Mouse (Mus musculus) left cerebral cortex, adult 9 months (tissue): Measurements from ENCODE around the gene Scn9a.
A peak's percentile ranks its signal among the peaks of the same experiment; 100 is the strongest.

Experiments used
- DNase-seq, 2 experiments: peaks; one replicate each; pipeline ENCODE4 v3.0.0; 2022; ENCODE audit warnings: low spot score in 2 of 2

Scn9a gene

DNA sequence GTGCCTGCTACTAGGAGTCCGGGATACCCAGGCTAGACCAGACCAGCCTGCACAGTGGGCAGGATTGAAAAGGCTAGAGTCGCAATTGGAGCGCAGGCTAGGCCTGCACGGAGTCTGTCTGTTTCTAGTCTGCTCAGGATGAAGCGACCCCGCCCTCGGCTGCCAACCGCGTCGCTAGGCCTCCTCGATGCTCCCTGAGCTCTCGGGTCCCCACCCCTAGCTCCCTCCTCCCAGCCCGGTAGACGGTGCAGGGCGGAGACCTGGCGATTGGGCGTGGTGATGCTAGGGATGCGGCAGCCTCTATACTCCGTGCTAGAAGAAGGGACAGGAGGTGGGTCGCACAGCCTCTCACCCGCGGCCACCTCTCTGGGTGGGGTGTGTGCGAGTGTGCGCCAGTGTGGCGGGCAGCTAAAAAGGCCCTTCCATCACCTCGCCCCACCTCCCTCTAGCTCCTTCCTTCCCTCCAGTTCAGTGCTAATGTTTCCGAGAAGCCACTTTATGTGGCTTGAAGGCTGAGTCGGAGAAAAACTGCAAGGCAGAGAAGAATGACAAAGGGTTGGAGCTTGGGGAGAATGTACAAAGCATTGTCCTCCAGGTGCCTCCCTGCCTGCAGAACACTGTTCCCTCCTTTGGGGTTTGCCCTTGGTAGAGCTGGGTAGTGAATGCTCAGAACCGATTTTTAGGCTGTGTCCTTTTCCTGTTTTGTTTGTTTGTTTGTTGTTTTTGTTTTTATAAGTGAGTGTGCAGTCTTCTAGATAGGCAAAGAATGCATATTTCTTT lies at the start of gene Scn9a:
Gene Scn9a, minus strand, starts transcription at position 383 of the 780 bp plus-strand sequence.
- peak; percentile 1 to 20 for DNase-seq

GRCm38 (mm10) chr2:66661988-66662387 lies 27.2 kb upstream of the Scn9a start:
- no peak for DNase-seq

DNA sequence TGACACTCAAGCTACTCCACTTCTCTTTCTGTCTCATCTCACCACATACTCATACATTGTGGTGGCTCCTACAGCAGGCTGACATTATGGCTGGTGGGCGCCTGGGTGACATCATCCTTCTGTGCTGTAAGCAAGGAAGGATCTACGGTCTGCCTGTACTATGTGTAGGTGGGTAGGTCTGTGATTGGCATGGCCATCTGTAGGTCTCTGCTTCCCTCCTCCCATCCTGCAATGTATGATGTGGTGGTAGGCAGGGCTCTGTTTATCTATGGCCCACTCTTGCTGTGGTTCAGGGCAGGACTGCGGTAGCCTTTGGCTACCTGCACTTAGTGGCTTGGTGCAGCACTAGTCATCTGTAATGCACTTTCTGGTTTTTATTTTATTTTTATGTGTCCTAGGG lies 21.7 kb upstream of the Scn9a start:
- DNase-seq = no peak

DNA sequence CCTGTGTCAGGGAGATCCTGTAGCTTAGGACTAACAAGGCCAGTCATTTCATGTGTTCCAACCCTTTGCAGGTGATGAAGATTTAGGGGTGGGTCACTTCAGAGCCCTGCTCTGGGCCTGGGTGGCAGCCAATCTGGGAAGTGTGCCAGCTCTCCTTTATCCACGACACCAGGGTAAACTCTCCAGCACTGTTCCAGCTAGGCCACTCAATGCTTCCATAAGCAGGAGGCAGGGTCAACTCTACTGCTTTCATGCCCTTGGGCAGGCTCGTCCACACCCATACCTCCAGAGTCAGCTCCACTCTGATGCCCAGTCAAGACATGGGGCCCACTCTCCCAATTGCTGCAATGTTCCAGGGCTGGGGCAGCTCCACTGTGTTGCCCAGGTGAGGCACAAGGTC lies 20.7 kb upstream of the Scn9a start:
- no peak for DNase-seq

- peak in 1 of 2 experiments; percentile 35 for DNase-seq
Measured at GRCm38 (mm10) chr2:66644384-66644783, 9.6 kb upstream of the Scn9a start.

GRCm38 (mm10) chr2:66632728-66633127 lies 2.0 kb downstream of the Scn9a start:
- no peak for DNase-seq

DNA sequence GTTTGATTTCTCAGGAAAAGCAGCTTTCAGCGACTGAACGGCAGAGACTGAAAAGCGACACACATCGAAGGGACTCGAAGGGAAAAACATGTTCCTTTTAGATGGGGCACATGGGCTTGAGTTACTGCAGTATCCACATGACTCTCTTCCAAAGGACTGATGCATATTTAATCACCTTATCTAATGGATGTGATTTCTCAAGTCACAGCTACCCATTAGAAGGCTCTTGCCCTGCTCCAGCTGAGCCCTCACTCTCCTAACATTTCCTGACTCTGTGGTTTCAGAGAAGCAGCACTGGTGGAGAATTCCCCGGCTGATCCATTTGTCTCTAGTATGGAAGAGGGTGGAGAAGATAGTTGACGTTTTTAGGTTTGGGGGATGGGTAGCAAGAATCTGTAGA lies 23.7 kb downstream of the Scn9a start:
- DNase-seq = no peak

- DNase-seq = no peak
Measured at GRCm38 (mm10) chr2:66597313-66597712, 37.4 kb downstream of the Scn9a start.

- no peak for DNase-seq
Measured at GRCm38 (mm10) chr2:66596145-66596544, 38.6 kb downstream of the Scn9a start.

DNA sequence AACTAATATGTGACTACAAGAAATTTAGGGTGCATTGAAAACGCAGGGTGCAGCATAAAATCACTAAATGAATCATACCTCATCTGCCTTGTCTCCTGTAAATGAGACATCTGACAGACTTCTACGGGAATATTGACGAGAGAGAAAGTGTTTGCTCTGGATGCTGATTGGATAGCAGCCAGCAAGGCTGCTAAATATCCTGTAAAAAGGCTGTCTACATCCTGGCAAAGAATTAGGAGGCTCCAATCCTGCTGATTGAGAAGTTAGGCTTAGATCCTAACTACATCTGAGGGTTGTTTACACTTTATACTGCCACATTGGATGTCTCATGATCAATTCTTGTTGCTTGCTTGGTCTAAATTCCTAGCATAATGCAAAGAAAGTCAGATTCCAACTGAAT lies 44.6 kb downstream of the Scn9a start:
- no peak for DNase-seq

DNA sequence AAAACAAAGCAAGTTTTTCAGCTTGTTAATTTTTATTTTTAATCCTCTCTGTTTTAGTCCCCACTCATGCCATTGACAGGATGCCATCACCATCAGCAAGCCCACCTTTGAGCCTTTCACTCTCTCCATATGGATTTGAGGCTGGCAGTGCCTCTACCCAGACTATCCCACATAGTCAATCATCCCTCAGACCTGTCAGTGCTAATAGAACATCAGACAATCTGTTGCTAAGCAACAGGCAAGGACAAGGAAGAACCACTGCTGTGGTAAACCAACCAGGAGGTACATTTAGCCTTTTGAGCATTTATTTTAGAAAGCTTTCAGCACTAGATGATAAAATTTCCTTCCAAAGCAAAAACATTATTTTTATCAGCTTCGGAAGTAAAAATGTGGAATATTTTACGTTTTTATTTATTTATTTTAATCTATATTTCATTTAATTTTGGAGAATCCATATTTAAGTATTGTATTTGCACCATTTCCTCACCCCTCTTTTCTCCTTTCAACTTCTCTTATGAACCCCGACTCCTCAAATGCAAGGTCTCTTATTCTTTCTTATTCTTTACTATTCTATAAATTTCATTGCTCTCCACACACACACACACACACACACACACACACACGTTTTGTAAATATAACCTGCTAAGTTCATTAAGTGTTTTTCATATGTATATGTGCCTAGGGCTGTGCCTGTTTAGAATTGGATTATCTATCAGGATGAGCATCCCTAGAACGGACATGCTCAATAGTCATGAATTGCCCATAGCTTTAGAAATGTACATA lies 54.5 kb downstream of the Scn9a start:
- no peak for DNase-seq

DNA sequence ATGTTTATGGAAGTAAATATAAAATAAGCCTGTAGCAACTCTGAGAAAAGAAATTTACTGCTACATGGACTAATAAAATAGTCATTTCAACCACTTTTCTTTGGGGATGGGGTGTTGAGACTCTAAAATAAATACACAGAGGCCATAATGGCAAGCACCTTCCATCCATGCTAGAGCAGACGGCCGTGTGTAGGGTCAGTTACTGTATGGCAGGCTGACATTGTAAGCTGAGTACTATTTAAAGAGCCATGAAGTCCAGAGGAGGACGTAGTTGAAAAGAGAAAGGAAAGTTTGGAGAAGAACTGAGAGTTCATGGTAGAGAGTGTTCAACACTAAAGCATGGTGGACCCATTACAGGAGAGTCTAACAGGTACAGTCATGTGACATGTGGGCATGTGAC lies 86.5 kb downstream of the Scn9a start:
- DNase-seq = no peak

- DNase-seq = no peak
Measured at GRCm38 (mm10) chr2:66519966-66520365, 114.8 kb downstream of the Scn9a start.

DNA sequence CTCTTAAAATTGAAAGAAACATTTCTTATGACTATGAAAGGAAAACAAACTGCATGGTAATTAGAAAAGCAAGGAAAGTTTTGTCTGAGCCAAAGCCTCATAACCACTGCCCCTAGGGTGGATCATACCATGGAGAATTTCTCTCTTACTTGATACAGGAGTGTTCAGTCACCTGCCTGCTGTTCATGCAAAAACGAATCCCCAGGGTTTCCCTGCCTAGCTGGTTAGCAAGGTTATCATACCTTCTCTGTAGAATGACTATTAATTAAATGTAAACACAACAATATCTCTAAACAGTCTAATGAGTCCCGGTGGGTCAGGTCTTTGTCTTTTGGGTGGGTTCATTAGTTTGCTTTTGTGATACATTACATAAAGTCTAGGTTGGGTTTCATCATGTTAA lies 123.3 kb downstream of the Scn9a start:
- no peak for DNase-seq

GRCm38 (mm10) chr2:66508032-66508431 lies 126.7 kb downstream of the Scn9a start:
- DNase-seq = no peak

GRCm38 (mm10) chr2:66507616-66508015 lies 127.1 kb downstream of the Scn9a start:
- no peak for DNase-seq

- no peak for DNase-seq
Measured at GRCm38 (mm10) chr2:66502158-66502557, 132.6 kb downstream of the Scn9a start.

DNA sequence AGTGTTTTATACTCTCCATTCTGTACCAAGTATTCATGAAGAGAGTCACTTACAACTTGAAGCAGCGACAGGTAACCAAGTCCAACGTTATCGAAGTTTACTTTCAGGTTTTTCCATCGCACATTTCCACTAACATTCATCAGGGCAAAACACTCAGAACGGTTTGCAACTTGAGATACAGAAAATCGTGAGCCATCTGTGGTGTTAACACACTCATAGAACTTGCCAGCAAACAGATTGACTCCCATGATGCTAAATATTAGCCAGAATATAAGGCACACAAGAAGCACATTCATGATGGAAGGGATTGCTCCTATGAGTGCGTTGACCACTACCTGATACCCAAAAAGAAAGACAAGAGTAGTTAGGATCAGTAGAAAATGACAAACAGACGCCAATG lies 140.2 kb downstream of the Scn9a start:
- no peak for DNase-seq

DNA sequence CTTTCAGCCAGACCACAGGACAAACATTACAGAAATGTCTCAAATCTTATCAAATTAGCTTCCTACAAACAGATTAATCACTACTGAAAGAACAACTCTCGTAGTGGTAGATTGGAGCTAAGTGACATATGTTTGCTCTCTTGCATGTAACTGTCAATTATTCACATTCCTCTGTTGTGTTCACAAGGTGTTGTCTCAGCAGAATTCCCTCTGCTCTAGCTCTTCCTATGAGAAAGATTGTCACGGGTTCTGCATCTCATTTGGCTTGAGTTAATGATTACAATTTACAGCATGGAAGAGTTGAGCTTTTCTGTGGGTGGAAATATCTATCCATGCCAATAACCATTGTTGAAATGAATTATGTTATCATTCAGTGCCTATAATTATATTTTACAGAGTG lies 156.4 kb downstream of the Scn9a start:
- DNase-seq = no peak

DNA sequence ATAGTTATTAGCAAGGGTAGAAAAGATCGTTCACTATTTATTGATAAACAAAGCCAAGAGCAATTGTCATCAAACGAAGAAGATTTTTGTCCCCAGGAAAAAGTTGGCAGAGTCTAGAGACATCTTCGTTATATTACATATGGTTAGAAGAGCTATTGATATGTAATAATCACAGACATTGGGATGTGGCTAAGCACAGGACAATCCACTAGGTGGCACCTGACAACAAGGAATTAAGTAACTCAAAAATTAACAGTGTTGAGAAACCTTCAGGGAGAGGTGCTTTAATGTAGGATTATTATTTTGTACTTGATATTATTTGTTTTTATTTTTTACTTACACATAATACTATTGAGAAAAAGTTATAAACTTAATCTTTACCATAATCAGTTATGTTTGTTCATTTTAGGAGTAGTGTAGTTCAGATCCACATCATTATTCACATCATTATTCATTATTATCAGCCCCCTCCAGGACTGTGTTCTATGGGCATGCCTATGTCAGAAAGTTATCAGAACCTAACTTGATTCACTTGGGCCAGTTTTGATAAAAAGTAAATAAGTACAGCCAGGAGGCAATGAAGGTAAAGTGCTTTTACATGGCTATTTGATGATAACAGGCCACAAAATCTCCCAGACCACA lies 161.5 kb downstream of the Scn9a start:
- DNase-seq = peak in 1 of 2 experiments; percentile 32

DNA sequence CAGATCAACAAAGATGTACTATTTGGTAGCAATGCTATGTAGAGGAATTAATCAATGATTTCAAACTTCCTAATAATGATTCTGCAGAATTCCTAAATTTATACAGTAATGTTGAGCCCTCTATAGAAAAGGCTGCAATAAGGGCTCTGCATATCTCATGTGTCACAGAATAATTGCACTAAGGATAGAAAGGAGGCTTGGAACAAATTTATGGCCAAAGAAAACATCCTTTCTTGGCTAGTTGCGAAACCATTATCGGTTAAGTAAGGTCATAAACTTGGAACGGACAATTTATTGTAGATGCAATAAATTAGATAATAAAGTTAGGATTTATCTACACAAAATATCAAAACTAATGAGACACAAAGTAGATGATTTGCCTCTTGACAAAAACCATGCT lies 169.3 kb downstream of the Scn9a start:
- no peak for DNase-seq

GRCm38 (mm10) chr2:66464874-66465458 lies 169.8 kb downstream of the Scn9a start:
- no peak for DNase-seq
